Mouse (Mus musculus): ENCODE measurements around the gene Shisal1.

DNA sequence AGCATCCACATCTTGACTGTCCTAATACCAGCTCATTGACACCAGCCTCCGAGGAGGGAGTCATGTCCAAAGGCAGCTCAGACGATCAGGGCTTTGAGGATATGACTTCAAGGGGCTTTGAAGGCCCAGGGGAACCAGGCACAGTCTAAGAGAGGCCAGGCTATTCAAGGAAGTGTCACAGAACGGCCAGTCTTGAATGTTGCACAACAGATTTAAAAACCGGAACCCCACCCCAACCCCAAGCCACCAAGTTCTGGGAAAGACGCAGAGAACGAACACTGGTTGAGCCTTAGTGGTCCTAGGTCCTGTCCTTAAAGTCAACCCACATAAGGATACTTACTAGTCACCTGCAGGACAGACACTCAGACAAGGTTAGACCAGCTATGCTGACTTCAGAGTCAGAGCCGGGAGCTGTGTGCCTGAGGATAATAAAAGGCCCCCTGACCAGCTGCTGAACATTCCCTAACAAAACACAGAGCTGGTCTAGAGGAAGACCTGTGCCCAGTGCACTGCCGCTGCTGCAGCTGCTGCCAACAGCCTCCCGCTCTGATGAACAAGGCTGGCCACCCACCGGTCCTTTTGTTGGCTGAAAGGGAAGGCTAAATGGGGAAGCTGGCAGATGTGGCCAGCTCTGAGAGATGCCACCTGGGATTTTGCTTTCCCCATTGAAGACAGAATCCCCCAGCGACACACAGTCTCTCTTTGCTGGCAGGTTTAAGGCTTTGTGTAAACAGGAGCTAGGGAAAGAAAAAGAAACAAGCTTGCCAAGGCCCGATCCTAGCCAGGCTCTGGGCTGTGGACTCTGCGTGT is 19.8 kb upstream of the Shisal1 start:
- TF ChIP-seq CTCF (IDR thresholded peaks at IDR 0.05; ENCODE audit: low read depth), result no peak
- no peak for TF ChIP-seq EP300 (IDR thresholded peaks at IDR 0.05; ENCODE audit: low read depth)
